Mouse (Mus musculus): ENCODE measurements at regions not wholly inside any gene's neighbourhood (a gene's known extent, or its start where the extent isn't known, plus 50 kb on each side); places are given as distances from the start of the nearest gene placed in this dataset.

DNA sequence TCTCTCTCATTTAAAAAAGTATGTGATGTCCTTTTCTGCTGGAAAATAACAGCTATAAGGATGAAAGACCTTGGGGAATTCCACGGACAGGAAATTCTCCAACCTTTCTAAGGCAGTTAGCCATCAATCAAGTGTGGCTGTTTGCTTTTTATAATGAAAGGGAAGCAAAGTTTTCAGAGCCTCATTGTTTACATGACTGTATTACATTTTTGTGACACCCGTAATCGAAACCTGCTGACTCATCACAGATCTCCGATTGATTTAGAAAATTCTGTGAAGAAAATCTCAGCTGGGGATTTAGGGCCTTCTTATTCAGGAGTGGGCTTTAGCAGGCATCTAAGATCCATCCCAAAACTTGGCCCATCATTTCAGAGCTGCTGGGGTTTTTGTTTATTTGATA is 72.4 kb upstream of the Mpp6 start:
- TF ChIP-seq NANOG (IDR thresholded peaks at IDR 0.05; ENCODE audit: borderline replicate concordance, low read length) (no peak), CTCF (conservative IDR thresholded peaks at IDR 0.05; ENCODE audit: low read length) (no peak)
